Mouse (Mus musculus) cerebellum, adult 11 months (tissue): ENCODE measurements around the gene Golga5.
"Not testable (repeated sequence)": the region's sequence is repeated elsewhere in the genome, so short reads cannot be mapped to it uniquely, and the experiment has no call there.

Experiments used
- DNase-seq: peaks from one replicate; pipeline ENCODE4 v3.0.0; 2022

Golga5 gene

GRCm38 (mm10) chr12:102451126-102451851 is 17.6 kb upstream of the Golga5 start:
- no peak for DNase-seq

- no peak for DNase-seq
Observed at GRCm38 (mm10) chr12:102453581-102453980, 15.4 kb upstream of the Golga5 start.

- no peak for DNase-seq
Observed at GRCm38 (mm10) chr12:102456467-102457193, 12.3 kb upstream of the Golga5 start.

GRCm38 (mm10) chr12:102460014-102460413 is 8.9 kb upstream of the Golga5 start:
- DNase-seq = no peak

- DNase-seq = no peak
Observed at GRCm38 (mm10) chr12:102461177-102461576, 7.8 kb upstream of the Golga5 start.

- no peak for DNase-seq
Observed at GRCm38 (mm10) chr12:102464650-102465049, 4.3 kb upstream of the Golga5 start.

- DNase-seq = peak; percentile 30
Observed at GRCm38 (mm10) chr12:102468136-102468535, 799 bp upstream of the Golga5 start.

- DNase-seq = no peak
Observed at GRCm38 (mm10) chr12:102474411-102474810, 5.5 kb downstream of the Golga5 start.

- DNase-seq = no peak
Observed at GRCm38 (mm10) chr12:102480481-102480880, 11.5 kb downstream of the Golga5 start.

- no peak for DNase-seq
Observed at GRCm38 (mm10) chr12:102484946-102485345, 16.0 kb downstream of the Golga5 start.

GRCm38 (mm10) chr12:102491911-102492310 is 23.0 kb downstream of the Golga5 start:
- DNase-seq = no peak

GRCm38 (mm10) chr12:102495754-102496153 is 26.8 kb downstream of the Golga5 start:
- DNase-seq = not testable (repeated sequence)

GRCm38 (mm10) chr12:102497905-102498304 is 29.0 kb downstream of the Golga5 start:
- DNase-seq = no peak

GRCm38 (mm10) chr12:102498726-102499125 is 29.8 kb downstream of the Golga5 start:
- no peak for DNase-seq

GRCm38 (mm10) chr12:102499210-102499609 is 30.3 kb downstream of the Golga5 start:
- DNase-seq = no peak

GRCm38 (mm10) chr12:102499723-102500122 is 30.8 kb downstream of the Golga5 start:
- no peak for DNase-seq

GRCm38 (mm10) chr12:102501038-102501437 is 32.1 kb downstream of the Golga5 start:
- no peak for DNase-seq

GRCm38 (mm10) chr12:102501848-102502595 is 33.1 kb downstream of the Golga5 start:
- DNase-seq = no peak

GRCm38 (mm10) chr12:102505131-102505713 is 36.3 kb downstream of the Golga5 start:
- no peak for DNase-seq

- DNase-seq = no peak
Observed at GRCm38 (mm10) chr12:102505949-102506348, 37.0 kb downstream of the Golga5 start.

GRCm38 (mm10) chr12:102511363-102511762 is 42.4 kb downstream of the Golga5 start:
- peak; percentile 68 for DNase-seq

- no peak for DNase-seq
Observed at GRCm38 (mm10) chr12:102514151-102514550, 45.2 kb downstream of the Golga5 start.

GRCm38 (mm10) chr12:102514751-102515150 is 45.8 kb downstream of the Golga5 start:
- no peak for DNase-seq
